Mouse (Mus musculus) left cerebral cortex, adult 6 months (tissue): ENCODE results near the gene Fbp1. TPM values are rescaled to one million over a fixed set of nuclear protein-coding genes. Genes with fewer than 3 reads are reported as not detected.

ENCODE experiments used
- long read RNA-seq, 2 experiments: library from polyadenylated mRNA; unstranded; transcript quantifications; one replicate each; pipeline ENCODE4 v2.0.0; 2019 to 2020
- polyA plus RNA-seq: library from polyadenylated mRNA; unstranded; fragments of <200 nt; fragmentation: Nextera tagmentation; gene quantifications from 2 replicates; pipeline ENCODE4 v1.2.3, GENCODE M21; 2021

The Fbp1 gene
- 0.45 and 0.89 TPM in 2 replicates for polyA plus RNA-seq
- long read RNA-seq, experiment 1 = 0 reads
- long read RNA-seq, experiment 2, partial matches to known transcripts = 0 of 1 reads
- long read RNA-seq, experiment 2, other reads (novel, unspliced or antisense) = 1 of 1 reads

GRCm38 (mm10) chr13:62887712-62888441 lies at the start of gene Fbp1:
Gene Fbp1 (minus strand): TSS chr13:62888282.

GRCm38 (mm10) chr13:62857941-62858915 lies 29.9 kb downstream of the Fbp1 start, which contains the start of gene Fbp2:
Gene Fbp2 (minus strand): TSS chr13:62858422.

Other genes starting within 250 kb of the Fbp1 start
- gene Platr25, start 127.6 kb downstream of the Fbp1 start, polyA plus RNA-seq = 14.4 and 14.7 TPM in 2 replicates
- 4.1 and 5.8 TPM in 2 replicates for gene Gm5141, start 102.5 kb downstream of the Fbp1 start, polyA plus RNA-seq
- gene Fbp2, start 29.9 kb downstream of the Fbp1 start, polyA plus RNA-seq = 0.15 TPM in 1 of 2 replicates, not detected in the other
- 37.2 and 42.1 TPM in 2 replicates for gene 2010111I01Rik, start 76.6 kb upstream of the Fbp1 start, polyA plus RNA-seq